Mouse (Mus musculus) cerebellum, adult (tissue): ENCODE results near the gene Eif5a.
A peak's percentile ranks its signal among the peaks of the same experiment; 100 is the strongest.
"Not testable (repeated sequence)": the region's sequence is repeated elsewhere in the genome, so short reads cannot be mapped to it uniquely, and the experiment has no call there.

Experiments
- ATAC-seq: cut with Nextera tagmentation; 2 replicates; pipeline ENCODE4 v1.9.2; 2017; ENCODE audit warnings: mild to moderate bottlenecking, moderate library complexity, mixed read lengths; ENCODE audit not compliant: insufficient number of reproducible peaks, low FRiP score, low TSS enrichment

Eif5a gene

DNA sequence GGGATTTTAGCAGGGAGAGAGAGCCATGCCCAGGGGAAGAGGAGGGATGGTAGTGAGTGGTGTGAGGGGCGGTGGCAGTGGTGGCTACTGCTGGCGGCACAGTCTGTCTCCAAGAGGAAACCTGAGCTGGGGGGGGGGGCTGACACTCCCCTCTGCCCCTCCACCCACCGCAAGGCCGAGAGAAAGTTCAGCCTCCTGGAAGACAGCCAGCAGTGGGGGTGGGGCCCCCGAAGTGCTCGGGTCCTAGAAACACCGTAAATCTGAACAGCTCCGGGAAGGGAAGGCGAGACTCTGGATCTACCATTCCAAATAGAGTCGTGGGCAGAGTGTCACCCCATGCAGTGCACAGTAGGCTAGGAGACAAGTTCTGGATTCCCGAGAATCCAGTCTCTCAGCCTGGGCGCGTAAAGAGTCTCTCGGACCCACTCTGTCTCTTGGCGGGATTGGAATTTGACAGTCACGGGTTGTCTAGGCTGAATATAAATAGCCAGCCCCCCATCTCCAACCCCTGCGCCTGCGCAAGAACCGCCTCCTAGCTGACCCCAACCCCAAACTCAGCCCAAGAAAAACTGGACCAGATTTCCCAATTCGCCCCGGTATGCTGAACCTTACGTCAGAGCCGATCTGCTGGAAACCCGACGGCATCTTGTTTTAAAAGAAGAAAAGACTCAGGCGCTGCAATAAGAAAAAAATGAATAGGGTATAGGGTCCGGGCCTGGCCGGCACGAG is 25.7 kb upstream of the Eif5a start:
- no peak for ATAC-seq

DNA sequence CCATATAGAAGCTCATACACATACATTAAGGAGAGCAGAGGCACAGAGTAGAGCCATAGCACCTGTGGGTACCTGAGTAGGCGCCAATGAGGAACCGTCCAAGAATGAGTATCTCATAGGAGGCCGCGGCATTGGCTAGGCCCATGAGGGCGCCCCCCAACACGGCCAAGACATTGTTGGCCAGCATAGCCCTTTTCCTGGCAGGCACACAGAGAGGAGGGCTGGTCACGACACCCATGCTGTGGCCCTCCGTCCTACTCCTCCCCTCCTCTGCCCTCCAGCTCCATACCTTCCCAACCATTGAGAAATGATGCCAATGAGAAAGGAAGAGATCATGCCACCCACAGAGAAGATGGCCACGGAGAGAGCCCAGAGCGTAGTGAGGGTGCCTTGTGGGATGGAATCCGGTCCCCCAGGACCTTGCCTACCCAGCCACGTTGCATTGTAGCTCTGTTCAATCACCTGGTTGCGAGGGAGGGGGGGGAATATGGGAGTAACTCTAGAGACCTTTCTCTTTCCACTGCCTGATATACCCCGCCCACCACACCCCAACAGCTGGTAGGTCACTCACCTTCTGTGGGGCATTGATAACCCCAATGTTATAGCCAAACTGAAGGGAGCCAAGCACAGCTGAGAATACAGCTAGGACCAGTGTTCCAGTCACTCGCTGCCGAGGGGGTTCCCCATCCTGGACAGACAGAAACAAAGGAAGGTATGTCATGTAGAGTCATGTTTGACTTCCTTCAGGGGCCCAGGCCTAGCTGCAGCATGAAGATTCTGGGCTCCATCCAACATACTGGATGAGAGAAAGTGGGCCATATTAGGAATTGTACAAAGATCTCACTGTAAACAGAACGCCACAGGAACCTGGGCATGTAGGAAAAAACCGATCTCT is 24.5 kb upstream of the Eif5a start:
- ATAC-seq: no peak

DNA sequence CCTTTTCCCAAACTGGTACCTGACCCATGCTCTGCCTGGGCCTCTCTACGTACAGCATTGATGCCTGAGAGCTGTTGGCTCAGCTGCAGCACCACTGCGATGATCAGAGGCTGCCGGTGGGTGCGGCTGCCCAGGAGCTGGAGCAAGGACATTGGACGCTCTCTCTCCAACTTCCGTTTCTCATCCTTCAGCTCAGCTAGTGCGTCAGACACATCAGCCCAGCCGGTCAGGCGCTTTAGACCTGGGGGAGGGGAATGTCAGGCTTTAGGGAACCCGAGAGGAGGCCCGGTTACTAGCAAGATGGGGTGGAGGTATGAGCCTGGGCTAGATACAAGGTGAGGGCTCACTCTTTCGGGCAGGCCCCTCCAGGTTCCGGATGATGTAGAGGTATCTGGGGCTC is 23.5 kb upstream of the Eif5a start:
- no peak for ATAC-seq

DNA sequence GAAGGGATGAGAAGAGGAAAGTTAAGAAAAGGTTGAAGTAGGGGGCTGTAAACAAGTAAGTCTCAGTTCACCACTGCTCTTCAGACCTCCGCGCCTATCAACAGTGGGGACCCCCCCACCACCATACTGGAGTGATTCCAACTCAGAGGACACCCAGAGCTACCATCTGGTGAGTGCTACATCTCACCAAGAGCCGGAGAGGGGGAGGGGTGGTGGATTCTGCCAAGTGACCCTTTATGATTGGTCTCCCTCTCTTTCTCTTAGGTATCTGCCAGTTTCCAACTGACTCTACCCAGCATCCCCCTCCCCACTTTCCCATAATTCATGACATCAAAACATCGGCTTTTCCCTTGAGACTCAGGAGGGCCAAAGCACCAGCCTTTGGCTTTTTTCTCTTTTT is 19.2 kb upstream of the Eif5a start:
- ATAC-seq: no peak

DNA sequence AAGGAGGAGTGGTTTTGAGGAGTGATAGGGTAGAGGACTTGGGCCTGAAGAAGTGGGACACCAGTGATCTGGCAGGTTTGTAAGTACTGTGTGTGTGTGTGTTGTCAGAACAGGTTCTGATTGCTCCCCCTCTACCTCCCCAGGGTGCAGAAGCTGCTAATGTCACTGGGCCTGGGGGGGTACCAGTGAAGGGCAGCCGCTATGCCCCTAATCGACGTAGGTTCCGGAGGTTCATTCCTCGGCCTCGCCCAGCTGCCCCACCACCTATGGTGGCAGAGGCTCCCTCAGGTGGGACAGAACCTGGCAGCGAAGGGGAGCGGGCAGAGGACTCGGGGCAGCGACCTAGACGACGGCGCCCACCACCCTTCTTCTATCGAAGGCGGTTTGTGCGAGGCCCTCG is 18.0 kb upstream of the Eif5a start:
- ATAC-seq: no peak

DNA sequence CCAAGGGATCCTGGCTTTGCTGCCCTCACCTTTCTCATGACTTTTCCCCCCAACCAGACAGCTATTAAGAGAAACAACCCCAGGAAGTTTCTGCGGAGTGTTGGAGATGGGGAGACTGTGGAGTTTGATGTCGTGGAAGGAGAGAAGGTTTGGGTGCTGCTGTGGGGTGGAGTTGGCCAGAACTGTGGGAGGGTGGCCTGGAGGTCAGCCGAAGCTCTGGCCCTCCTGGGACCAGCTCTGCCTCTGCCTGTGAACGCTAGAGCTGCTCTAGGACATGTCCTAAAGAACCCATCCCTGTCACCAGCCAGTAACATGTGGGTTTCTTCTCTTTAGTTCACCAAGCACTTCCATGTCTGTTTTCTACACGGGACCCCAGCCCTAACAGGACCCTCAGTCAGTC is 17.4 kb upstream of the Eif5a start:
- ATAC-seq: no peak

DNA sequence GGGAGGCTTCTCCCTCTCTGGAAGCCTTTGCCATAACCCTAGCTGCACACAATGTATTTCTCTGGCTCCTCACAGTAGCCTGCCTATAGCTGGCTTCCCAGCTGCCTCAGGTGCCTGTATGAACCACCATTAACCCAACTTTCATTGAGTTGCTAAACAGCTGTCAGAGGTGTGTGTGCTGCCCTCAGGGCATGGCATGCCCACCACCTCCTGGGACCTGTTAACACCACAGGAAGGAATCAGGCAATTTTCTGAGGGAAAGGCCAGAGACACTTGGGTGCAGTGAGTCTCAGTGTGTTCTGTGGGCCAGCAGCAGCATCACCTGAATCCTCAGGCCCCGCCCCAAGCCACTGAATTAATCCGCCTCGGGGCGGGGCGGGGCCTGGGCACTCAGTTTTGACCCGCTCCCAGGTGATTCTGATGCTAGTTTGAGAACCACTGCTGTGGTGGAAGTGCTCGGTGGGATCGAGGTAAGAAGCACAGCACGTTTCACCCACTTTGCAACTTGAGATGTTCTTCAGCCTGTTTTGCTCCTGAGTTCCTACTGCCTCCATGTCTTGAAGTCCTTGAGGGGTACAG is 16.7 kb upstream of the Eif5a start:
- ATAC-seq: no peak

DNA sequence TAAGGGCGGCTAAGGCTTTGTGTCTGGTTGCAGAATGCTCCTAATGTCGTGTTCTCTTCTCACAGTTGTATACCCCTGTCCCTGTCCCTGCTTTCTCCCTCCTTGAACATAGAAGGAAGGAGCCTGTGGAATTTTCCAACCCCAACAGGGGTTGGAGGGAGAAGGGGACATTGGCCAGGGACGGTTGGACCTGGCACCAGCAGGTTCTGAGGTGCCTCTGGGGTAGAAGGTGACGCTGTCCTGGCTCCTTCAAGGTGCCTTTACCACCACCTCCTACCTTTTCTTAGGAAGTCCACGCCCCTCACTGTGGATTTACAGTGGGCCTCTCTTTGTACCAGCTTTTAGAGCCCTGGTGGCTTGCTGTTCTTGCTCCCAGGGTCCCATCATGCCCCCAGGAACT is 16.1 kb upstream of the Eif5a start:
- no peak for ATAC-seq

DNA sequence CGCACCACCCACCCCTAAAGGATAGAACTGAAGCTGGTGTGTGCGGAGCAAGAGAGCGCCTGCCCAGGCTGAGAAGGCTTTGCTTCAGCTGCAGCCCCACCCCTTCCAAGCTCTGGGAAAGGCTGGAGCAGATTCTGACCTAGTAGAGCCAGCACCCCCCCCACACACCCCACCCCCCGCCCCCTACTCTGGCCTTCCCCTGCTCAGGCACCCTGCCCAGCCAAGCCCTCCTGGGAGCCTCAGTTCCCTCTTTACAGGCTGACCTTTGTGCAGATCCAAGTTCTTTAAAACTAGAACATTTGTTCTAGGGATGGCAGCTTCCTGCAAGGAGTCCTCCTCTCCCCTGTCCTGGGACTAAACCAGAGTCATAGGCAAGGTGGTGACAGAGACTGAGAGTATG is 15.6 kb upstream of the Eif5a start:
- no peak for ATAC-seq

DNA sequence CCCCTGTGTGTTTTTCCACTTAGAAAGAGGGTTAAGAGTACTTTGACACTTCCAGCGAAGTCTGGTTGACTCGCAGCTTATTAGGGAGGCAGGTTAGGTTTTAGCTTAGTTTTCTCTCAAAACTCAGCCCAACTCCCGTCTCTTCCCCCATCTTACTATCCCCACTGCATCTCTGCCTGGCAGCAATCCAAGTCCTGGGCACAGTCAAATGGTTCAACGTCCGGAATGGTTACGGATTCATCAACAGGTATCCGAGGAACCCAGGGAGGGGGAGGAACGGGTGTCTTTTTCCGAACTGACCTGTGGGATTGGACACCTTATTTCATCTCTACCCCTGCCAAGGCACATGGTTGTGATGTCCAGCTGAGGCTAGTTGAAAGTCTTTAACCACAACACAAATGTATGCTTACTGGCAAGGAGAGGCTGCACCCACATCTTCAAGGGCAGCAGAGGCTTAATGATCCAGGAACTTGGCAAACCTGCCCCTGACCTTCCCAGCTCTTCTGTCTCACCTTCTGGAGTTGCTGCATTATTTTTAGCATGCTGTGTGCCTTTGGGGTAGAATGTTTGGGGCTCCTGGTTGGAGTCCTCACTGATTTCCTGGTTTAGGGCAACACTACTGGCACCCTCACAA is 15.1 kb upstream of the Eif5a start:
- ATAC-seq: no peak

DNA sequence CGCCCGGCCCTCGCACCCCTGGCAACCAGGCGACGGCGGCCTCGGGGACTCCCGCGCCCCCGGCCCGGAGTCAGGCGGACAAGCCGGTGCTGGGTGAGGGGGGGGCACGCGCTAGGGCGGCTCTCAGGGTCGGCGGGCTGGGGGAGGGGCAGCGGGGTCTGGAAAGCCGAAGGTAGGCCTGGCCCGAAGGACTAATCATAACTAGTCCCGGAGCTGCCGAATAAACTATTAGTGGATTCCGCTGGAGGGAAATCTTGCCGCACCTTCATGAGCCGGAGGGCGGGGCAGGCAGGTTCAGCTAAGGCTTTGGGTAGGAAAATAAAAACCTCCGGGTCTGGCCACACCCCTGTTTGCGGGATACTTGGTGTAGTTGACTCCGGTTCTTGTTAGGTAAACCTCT is 14.4 kb upstream of the Eif5a start:
- no peak for ATAC-seq

DNA sequence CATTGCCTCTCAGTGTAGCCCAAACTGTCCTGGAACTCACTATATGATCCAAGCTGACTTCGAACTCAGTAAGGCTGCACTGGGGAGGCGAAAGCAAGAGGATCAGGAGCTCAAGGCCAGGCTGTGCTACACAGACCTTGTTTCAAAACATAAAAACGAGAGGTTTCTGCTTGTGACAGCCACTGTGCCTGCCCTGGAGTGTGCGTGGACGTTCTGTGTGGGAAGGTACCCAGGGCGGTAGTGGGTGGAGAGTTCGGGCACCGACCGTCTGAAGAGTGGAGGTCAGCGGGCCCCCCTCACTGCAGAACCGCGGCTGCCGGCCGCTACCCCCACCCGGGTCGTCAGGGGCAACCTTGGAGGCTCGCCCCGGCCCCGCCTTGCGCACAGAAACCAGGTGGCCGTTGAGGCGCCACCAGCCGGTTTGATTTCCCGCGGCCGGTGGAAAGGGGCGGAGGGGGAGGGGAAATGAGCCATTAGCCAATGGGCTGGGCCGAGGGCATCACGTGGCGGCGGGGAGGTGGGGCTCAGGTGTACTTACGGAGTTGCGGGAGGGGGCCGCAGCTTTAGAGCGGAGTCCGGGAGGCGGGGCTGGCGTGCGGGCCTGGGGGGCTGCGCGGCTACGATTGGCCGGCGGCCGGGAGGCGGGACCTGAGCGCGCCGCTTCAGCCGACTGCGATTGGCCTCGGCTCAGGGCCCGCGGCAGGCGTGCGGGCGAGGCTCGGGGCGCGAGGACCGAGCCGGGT is 13.6 kb upstream of the Eif5a start, which contains the start of gene Ybx2:
Gene Ybx2 (plus strand): TSS at position 660 of the 743 bp plus-strand sequence.
- ATAC-seq: peak; percentile 75; the same call in 1 of the 2 replicates

DNA sequence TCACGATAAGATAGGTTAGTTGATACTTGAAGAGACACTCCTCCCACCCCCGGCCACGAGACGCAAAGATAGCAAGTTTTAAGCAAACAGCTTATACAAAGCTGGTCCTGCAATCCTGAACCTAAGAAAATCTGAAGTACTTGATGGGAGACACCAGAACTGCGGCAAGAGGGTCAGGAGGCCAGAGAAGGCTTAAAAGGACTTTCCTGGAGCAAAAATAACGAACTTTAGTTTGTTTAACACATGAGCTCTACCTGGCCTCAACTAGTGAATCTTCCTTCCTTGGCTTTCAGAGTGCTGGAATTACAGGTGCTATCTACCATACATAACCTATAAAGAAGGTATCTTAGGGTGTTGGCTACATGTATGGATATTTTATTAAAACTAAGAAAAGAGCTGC is 12.9 kb upstream of the Eif5a start:
- ATAC-seq: no peak

DNA sequence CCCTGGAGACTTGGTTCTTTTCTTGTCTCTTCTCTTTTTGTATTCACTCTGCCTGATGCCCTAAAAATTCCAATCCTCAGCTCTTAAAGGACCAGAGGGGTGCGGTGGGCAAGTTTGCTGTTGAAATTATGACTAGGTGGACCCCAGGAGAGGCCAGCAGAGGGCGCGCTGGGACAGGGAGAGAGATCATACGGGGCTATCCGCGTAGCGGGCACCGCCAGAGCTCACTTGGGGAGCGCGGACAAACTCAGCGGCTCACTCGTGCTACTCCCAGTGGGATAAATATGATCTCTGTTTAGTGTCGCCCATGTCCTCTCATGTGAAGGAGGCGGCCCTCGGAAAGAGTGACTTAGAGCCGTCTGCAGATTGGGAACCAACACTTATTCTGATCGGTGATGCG is 12.4 kb upstream of the Eif5a start:
- 0 out of 2 replicates have a peak, but pooled peaks have one; percentile 12 for ATAC-seq

DNA sequence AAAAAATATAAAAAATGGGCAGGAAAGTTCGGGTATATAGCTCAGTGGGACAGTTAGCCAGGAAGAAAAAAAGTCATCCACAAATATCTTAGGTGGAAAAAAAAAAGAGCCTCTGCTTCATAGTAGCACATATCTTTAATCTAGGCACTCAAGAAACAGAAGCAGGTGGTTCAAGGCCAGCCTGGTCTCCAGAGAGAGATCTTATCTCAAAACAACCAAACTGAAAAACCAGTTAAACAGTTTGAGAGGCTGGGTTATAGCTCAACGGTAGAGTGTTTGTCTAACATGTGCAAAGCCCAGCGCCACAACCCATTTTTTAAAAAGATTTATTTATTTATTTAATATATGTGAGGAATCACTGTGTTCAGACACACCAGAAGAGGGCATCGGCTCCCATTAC is 11.3 kb upstream of the Eif5a start:
- no peak for ATAC-seq

DNA sequence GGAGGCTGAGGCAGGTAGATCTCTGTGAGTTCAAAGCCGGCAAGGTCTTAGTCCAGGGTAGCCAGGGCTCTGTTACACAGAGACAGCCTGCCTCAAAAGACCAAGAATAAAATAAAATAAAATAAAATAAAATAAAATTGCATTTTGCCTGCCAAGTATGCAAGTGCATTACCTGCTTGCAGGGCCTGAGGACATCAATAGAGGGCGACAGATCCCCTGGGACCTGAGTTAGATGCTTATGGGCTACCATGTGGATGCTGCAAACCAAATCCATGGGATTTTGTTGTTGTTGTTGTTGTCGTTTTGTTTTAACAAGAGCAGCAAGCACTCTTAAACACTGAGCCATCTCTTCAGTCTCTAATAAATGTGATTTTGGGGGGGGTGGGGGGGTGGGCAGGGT is 10.5 kb upstream of the Eif5a start:
- no peak for ATAC-seq

DNA sequence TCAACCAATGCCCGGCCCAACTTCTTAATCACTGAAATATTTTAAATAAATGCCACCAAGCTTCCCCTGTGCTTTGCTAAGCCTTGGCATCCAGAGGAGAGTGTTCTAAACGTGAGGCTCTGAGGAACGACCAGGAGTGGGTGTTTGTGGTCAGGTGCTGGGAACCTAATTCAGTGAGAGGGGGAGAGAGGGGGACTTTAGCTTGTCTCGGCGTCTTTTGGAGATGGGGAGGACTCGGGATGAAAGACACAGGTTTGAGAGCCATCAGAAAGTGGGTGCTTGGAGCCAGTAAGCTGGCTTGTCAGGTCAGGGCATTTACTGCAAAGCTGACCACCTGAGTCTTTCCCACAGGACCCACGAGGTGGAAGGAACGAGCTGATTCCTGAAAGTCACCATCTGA is 10.0 kb upstream of the Eif5a start:
- no peak for ATAC-seq

DNA sequence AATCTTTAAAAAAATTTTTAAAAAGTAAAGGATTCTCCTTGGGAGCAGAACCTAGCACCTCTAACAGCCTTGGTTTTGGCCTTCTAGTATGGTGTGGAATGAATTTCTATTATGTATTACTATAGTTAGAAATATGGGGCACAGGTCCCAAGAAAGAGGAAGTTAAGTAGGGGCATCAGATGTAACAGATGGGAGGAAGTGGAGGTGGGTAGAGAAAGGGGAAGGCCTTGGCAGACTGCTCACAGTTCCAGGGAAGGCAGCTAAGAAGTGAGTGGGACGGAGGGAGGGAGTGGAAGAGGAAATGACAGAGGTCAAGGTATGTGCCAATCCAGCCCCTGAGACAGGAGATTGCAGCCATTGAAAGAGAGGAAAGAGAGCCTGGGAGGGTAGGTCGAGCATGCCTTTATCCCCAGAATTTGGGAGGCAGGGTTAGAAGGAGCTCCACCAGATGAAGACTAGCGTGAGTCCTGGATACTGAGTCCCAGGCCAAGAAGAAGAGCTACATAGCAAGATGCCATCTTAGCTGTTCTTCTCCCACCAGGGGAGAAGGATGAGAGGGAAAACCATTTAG is 9.3 kb upstream of the Eif5a start:
- no peak for ATAC-seq

DNA sequence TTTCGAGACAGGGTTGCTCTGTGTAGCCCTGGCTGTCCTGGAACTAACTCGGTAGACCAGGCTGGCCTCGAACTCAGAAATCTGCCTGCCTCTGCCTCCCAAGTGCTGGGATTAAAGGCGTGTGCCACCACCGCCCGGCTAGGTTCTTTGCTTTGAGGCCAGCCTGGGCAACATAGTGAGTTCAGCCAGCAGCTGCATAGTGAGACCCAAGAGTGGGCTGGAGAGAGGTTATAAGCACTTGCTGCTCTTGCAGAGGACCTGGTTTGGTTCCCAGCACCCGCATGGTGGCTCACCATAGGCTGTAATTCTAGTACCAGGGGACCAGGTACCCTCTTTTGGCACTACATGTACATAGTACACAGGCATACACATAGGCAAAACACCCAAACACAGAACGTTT is 8.4 kb upstream of the Eif5a start:
- ATAC-seq: not testable (repeated sequence)

DNA sequence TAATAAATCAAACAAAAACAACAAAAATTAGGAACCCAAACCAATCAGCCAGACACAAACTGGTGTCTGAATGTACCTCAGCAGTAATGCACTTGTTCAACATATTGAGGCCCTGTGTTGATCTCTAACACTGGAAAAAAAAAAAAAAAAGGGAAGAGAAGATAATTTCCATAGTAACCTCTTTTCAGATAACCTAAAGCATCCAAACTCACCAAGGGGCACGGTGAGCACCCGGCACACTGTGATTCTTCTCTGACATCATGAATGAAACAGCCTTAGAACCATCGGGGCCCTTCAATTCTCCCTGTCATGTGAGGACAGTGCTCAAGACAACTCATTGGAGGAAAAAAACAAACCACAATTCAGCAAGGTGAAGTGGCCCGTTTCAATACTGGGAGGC is 8.0 kb upstream of the Eif5a start:
- no peak for ATAC-seq
